Mouse (Mus musculus) gastrocnemius, postnatal 25 days (tissue): ENCODE data around the gene Fgf4. TPM values are rescaled to one million over a fixed set of nuclear protein-coding genes. Genes with fewer than 3 reads are reported as not detected.

Experiments used
- DNase-seq: peaks from one replicate; pipeline ENCODE4 v3.0.0; 2022
- long read RNA-seq, 2 experiments: library from polyadenylated mRNA; stranded (forward); transcript quantifications; one replicate each; pipeline ENCODE4 v2.0.0; 2021
- total RNA-seq, 2 experiments: library from RNA; stranded (reverse); gene quantifications; 1 replicate in 1 of 2; 2 replicates in 1 of 2; pipeline ENCODE4 v1.2.3; 2021

Fgf4 gene
- total RNA-seq, result under 1 TPM in 1 of 2 experiments, not detected in 1; 0.27 TPM
- long read RNA-seq, experiment 1, result 0 reads
- long read RNA-seq, experiment 2, result 0 reads

DNA sequence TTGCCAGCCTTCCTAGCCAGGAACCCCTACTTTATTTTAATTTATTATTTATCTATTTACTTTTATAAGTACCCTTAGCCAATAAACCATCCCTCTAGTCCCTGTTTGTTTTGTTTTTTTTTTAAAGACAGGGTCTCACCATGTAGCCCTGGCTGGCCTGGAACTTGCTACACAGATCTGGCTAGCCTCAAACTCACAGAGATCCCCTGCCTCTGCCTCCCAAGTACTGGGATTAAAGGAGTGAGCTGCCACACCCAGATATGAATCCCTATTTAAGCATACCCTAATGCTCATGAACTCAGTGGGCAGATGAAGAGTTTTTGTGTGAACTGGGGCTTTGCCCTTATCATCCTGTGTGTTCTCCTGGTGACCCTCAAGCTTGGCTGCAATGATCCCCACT, at the start of gene Fgf4:
Fgf4 (plus strand) TSS at position 301 of the 400 bp plus-strand sequence.
- DNase-seq, result no peak

DNA sequence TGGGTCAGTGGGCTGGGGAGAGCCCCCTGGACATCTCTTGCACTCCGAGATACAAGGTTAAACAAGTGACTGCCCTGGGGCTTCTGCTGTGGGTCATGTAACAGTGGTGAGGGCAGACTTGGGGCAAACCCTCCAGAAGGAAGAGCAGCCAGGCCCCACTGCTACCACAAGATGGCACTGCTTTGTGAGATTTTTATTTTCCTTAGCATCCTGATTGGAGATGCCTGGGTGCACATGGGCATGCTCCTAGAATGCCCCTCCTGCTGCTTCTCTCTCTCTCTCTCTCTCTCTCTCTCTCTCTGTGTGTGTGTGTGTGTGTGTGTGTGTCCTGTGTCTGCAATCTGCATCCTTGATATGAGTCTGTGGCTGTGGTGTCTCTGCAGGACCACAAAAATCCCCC, 48.7 kb upstream of the Fgf4 start:
- DNase-seq, result no peak

DNA sequence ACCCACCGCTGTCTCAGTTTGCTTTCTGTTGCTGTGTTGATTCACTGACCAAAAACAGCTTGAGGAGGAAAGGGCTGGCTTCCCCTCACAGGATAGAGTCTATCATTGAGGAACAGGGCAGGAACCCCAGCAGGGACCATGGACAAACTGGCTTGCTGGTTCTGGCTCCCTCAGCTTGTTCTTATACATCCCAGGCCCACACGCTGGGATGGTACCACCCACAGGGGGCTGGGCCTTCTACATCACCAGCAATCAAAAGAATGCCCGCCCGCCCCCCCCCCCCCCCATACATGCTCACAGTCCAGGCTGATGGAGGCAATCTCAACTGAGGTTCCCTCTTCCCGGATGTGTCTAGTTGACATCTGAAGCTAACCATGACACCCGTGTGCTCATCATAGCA, 40.1 kb upstream of the Fgf4 start:
- DNase-seq, result no peak

DNA sequence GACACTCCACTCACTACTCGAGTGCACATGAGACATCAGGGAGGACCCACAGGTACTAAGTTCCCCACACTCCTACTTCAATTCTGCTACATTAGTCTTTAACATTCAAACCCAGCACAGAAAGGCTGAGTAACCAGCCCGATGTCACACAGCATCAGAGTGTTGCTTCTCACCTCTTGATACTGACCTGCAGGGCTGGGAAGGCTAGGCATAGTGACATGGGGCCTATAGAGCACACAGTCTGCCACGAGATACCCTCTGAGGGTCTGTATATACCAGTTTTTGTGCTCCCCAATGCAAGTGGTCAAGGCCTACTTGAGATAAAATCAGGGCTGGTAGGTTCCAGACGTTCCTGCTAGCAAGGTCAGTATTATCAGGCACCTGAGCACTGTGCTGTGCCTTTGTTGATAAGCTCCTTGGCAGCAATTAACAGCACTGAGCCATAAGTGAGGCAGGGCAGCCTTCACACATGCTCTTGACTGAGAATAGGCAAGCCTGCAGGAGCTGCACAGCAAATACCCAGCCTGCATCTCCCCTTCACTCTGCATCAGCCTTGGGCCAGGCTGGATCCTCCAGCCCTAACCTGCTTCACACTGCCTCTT, 39.1 kb upstream of the Fgf4 start:
- DNase-seq, result no peak

DNA sequence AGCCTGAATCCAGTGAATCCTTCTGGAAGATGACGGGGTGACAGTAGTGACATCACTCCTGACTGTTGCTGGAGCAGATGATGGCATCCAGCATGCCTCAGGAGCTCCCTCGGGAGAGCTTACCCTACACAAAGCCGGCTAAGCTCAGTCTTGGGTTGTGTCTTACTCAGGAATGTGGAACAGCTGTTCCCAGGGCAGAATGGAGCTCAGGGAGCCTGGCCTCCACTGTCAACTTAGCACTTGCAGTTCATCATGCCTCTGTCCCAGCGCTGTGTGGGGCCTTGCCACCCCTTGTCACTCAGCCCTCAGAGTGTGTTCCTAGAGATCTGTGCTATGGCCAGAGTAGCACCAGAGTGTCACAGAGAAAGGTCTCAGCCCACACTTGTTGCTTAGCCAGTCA, 35.6 kb upstream of the Fgf4 start:
- no peak for DNase-seq

DNA sequence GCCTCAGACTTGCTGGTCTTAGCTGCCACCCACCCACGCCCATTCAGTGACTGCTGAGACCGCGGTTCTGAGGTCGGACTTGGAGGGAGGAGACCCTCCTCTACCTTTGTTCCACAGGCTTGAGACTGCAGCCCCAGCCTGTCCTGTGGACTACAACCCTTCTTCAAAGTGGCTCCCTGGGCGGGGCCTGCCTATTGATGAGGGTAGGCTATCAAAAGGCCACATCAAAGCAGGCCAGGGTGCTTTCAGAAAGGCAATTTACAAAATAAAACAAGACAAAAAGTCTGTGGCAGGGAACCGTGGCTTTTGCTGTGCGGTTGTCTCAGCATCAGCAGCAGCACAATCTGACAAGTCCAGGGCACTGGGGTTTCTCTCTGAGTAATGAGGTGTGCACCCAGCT, 25.3 kb upstream of the Fgf4 start:
- no peak for DNase-seq

DNA sequence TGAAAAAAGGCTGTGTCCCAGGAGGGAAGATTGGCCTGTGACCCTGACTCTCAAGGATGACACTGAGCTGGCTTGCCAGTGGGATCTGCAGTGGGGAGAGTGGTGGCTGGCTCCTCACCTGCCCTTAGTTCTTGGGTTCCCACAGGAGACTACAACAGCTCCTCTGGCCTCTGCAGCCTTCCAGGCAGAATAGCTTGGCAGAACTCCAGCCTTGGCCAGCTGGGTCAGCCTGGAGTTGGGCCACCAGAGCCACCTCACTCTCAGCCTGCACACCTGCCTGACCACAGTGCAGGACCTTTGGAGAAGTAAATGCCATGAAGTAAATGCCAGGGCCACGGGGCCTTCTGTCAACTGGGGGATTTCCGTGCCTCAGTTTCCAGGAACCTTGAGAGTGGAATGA, 23.2 kb upstream of the Fgf4 start:
- DNase-seq, result no peak

DNA sequence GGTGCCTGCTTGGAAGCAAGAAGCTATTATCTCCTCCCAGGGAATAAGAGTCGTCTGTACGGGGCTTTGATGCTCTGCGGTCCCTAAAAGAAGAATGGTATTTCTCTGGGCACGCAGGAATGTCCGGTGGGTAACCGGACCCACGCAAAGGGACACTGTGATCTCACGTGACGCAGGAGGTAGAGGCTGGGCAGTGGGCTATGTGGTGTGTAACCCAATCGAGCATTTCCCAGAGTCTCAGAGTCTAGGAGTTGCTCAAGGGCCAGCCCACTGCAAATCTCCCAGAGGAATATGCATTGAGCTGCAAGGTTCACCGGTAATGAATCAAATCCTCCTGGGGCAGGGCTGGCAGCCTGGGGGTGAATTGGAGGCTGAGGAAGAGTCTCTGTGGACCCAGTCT, 18.8 kb upstream of the Fgf4 start:
- no peak for DNase-seq

DNA sequence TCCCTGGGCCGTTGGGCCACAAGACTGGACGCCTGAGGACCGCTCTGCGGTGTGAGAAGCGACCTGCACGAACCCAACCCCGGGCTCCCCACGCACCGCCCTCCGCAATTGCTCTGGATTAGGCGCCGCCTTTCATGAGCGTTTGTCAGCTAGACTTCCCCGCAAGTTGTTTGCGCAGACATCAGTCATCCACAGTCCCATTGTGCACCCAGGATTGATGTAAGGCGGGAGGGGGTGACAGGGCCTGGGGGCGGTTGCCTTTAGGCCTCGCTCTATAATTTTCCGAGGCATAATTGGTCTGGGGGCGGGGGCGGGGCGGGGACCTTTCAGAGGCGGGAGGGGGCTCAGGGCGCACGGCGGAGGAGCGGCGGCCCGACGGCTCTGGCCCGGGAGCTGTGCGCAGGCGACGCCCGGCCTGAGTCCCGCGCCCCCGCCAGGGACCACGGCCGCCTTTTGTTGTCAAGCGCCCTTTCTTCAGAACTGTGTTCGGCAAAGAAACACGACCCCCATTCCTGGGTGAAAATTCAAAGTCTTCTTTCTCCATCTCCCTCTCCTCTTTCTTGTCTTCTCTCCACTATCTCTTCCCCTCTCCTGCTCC, 9.2 kb upstream of the Fgf4 start, which contains the start of gene Fgf3:
Fgf3 (plus strand) TSS at position 193 of the 598 bp plus-strand sequence.
- no peak for DNase-seq

DNA sequence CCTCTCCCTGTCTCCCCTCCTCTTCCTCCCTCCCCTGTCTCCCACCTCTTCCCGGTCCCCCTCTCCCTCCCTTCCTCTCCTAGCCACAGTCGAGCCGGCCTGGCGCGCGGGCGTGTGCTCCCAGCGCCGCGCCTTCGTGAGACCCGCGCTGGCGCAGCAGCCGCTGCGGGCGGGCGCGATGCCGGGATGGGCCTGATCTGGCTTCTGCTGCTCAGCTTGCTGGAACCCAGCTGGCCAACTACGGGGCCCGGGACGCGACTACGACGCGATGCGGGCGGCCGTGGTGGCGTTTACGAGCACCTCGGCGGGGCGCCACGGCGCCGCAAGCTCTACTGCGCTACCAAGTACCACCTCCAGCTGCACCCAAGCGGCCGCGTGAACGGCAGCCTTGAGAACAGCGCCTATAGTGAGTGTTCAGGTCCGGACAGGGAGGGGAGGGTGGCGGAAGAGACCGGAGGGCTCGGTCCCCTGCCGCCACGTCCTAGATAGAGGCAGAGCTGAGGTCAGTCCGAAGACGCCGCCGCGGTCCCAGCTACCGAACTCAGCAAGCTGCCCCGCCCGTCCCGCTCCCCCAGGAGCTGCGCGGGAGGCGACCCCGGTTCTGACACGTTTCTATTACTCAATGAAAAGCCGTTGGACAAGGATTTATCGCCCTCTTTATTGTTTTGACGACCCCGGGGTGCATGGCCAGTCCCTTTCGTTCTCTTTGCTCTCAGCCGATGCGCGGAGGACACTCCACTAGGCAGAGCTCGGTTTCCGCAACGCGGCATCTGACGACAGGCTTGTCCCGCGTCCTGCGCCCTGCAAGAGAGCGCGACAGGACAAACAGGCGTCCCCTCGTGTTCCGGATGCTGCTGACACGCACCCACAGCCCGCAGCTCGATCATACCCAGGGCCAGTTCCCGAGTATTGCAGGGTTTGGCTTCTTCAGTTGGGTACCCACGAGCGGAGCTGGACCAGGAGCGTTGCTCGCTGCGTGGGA, 8.4 kb upstream of the Fgf4 start:
- no peak for DNase-seq

DNA sequence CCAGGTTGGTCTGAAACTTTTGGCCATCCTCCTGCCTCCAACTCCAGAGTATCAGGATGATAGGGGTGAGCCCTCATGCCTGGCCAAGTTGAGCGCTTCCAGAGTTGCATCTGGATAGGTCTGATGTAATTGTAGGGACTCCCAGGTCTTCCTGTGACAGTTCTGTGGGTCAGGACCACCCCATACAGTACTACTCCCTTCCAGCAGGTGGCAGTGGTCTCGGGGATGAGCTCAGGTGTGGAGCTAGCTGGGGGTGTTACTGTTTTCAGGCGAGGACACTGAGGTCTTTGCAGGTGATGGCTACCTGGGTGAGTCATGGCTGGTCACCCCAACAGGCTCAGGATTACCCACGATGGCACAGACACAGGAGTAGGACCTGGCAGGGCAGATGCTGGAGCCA, 1.0 kb upstream of the Fgf4 start:
- no peak for DNase-seq

DNA sequence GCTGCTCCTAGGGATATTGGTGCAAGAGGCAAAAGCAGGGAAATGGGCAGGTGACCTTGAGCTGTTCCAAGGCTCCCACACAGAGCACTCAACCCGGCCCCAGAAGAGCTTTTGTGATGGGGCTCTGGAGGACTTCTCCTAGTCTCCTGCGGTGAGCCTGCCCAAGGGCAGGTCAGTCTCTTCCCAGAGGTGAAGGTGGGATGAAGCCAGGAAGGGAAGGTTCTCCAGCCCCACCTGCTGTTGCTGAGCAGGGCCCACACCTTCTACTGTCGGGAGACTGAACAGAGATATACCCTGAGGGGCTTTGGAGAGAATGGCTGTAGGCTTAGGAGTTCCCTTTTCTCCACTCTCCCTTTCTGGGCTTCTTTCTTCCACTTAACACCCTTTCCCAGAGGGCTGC, 4.2 kb downstream of the Fgf4 start:
- DNase-seq, result no peak

DNA sequence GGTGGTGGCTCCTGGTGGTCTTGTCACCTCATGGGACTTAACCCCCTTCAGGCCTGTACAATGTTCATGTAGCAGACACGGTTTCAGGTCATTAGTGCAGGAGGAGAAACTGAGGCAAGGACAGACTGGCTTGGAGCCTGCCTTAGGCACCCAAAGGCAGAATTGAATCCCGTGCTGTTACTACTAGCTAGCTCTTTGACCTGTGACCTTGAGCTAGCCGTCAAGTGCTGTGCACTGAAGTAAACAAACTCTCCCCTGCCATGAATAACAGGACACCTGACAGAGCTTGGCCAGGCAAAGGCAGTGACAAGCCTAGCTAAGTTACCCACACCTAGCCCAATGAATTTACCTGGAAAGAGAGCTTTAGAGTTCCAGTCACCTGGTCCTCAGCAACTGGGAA, 7.8 kb downstream of the Fgf4 start:
- DNase-seq, result no peak

DNA sequence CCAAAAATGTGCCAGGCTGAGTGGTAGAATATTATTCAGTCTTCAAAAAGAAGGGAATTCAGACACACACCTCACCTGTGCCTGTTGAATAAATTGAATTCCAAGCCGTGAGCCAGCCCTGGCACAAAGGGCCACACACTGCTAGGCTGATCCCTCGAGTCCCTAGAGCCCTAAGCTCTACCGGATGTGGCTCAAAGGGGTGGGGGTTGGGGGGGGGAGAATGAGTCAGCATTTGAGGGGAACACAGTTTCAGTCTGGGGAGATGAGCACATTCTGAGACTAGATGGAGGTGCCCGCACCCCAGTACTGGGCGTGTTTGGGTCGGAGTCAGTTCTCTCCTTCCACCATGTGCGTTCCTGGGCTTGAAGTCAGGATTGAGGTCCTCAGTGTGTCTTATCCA, 10.0 kb downstream of the Fgf4 start:
- no peak for DNase-seq

DNA sequence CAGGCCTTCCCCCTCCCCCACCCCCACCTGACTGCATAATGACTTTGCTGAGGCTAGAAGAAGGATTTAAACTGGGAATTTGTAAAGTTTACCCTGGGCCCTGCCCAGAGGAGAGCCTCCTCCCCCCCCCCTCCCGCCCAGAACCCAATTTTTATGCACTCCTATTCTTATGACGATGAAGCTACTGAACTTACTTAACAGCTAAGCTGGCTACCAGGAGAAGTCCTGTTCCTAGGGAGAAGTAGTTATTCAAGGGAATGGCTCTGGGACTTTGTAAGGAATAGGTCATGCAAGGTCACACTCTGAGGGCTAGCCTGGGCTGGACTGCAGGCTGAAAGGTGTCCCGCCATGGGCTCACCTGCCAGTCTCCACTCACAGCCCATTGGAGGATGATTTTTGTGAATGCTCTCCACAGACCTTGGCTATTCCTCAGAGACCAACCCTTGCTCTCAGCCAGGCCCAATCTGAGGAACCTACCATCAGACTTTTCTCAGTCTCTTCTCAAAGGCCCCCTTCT, 10.7 kb downstream of the Fgf4 start:
- DNase-seq, result no peak

DNA sequence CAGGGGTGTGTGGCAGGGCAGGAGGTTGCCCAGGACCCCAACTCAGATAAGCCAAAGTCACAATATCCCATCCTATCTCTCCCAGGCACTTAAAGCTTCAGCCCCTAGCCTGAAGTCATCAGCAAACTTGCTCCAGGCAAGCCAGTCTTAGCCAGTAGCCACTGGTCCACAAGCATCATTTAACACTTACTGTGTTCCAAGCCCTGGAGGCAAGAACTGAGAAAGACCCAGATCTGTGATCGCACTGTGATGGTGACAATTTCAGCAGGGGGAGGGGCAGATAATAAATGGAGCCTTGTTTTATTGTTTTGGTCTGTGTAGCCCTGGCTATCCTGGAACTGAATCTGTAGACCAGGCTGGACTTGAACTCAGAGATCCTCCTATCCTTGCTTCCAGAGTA, 11.5 kb downstream of the Fgf4 start:
- no peak for DNase-seq

DNA sequence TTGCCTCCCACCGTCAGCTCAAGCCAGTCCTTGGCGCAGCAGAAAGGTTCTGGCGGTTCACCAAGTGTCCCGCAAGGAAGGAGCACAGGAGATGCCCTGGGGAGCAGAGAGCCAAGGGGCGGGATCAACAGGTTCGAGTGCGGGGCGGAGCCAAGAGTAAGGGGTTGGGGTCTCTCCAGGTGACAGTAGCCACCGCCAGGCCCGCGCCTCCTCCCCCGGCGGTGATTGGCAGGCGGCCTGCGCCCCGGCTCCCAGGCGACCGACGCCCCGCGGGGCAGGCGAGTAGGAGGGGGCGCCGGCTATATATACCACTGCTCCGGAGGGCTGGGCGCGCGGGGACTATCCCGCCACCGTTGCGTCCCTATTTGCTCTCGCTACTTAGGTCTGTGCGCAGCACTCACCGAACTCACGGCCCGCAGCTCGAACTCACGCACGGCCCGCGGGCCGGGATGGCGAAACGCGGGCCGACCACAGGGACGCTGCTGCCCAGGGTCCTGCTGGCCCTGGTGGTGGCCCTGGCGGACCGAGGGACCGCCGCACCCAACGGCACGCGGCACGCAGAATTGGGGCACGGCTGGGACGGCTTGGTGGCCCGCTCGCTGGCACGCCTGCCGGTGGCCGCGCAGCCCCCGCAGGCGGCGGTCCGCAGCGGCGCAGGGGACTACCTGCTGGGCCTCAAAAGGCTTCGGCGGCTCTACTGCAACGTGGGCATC, 14.0 kb downstream of the Fgf4 start:
- no peak for DNase-seq

DNA sequence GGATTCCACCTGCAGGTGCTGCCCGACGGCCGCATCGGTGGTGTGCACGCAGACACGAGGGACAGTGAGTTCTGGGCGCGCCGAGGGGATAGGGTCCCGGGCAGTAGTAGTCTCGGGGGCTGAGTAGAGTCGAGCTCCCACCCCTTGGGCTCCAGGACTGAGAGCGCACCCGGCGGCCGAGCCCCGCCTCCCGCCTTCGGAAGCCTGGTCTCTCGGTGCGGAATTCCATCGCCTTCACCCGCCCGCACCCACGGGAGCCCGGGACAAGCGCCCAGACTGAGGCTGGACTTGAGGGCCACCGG, 14.6 kb downstream of the Fgf4 start:
- DNase-seq, result no peak

DNA sequence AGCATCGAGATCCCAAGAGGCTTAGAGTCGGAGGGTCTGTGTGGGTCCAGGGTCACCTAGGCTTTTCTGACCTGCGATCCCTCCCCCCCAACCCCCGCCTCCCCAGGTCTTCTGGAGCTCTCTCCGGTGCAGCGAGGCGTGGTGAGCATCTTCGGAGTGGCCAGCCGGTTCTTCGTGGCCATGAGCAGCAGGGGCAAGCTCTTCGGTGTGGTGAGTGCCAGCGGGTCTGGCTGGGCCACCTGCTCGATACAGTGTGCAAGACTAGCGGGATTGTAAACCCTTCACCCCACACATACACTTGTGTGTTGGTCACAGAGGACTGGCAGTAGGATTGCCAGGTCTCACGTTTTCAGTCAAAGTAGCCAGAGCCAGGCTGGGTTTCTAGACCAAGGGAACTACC, 15.0 kb downstream of the Fgf4 start:
- no peak for DNase-seq

DNA sequence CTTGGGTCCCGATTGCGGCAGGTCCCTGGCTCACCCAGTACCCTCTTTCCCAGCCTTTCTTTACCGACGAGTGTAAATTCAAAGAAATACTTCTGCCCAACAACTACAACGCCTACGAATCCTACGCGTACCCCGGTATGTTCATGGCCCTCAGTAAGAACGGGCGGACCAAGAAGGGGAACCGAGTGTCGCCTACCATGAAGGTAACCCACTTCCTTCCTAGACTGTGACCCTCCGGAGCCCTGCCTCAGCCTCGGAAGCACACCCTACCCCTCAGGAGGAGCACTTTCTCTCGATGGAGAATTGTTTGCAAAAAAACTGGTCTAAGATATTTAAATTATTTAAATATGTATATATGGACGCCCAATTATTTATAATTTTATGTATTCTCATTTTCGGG, 15.5 kb downstream of the Fgf4 start:
- DNase-seq, result no peak

DNA sequence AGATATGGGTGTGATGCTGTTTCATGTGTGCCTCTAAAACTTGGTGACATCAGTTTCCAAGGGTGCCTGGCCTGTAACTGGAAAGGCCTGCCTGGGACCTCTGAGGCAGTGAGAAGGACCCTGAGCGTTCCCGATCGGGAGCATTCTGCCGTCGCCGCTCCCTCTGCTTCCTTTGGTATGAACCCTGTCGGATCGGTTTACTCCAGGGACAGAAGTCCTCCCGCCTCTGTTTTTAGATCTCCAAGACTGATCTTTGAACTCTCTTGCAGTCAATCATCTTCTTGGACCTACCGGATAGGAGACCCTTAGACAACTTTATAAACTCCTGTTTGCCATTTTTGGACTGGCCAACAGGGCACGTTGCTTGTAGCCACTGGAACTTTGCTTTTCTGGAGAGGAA, 16.0 kb downstream of the Fgf4 start:
- no peak for DNase-seq

DNA sequence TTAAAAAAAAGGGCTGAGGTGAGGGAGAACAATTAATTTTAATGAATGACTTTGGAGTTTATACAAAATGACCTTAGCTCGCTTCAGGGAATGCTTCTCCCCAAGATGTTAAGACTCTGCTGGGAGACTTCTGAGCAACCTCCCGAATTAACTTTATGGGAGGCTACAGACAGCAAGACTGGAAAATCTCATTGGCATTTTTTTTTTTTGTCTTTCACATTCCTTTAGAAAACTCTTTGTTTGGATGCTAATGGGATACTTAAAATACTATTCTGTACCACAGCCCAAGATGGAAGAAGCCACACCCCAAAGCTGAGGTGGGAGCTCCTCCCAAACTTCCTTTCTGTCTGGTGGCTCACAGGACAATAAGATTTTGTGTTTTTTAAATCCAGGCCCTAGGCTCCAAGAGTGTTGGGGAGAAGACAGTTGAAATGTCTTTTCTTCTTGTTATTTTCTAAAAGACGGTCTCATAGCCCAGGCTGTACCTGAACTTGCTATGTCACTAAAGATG, 17.0 kb downstream of the Fgf4 start:
- no peak for DNase-seq
